Mouse (Mus musculus) kidney, adult 8-10 months (tissue): ENCODE measurements around the gene Tent4b.
A peak's percentile ranks its signal among the peaks of the same experiment; 100 is the strongest.

Experiments used
- DNase-seq, 2 experiments: peaks; one replicate each; pipeline ENCODE4 v3.0.0; 2022

The Tent4b gene

DNA sequence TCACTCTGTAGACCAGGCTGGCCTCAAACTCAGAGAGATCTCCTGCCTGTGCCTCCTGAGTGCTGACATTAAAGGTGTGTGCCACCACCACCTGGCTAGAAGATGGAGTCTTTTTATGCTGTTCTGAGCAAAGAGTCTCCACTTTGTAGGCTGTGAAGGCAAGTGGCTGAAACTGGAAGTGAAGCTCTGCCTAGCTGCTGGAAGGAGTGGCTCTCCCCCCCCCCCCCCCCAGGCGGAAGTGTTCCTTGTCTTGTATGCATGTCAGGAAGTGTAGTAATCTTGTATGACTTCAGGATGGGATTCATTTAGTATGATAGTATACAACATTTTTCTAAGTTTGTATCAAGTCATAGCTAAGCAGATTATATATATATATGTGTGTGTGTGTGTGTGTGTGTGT is 29.8 kb downstream of the Tent4b start:
- DNase-seq, result no peak

DNA sequence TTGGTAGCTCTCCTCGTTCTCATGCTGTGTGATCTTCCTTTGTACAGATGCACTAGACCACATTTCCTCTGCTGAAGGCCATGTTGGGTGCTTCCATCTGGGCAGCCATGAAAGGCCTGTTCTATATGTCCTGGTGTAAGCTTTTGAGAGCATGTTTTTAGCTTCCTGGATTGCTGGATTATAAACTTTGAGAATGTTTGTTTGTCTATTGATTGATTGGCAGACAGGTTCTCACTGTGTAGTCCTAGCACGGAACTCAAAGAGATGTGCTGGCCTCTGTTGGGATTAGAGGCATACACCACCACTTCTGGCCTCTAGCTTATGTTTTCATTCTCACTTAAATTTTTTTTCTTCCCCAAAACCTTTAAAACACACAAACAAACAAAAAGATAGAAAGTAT is 37.7 kb downstream of the Tent4b start:
- DNase-seq, result no peak

DNA sequence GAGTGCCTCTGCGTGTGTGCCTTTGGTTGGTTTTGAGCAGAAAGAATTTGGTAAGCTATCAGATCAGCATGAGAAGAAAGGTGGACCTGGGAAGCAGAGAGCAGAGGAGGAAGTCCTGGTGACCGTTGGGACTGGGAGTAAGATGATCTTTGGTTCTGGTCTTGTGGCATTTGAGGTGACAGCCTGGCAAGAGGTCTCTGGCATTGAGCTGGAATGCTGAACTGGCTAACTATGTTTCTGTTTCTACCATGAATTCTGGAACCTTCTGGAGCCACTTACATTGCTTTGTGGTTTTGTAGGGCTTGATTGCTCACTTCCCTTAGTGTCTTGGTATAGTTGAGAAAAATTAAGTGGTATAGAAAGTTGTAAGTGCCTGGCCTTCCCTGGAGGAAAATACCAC is 38.6 kb downstream of the Tent4b start:
- peak in 1 of 2 experiments; percentile 13 for DNase-seq

DNA sequence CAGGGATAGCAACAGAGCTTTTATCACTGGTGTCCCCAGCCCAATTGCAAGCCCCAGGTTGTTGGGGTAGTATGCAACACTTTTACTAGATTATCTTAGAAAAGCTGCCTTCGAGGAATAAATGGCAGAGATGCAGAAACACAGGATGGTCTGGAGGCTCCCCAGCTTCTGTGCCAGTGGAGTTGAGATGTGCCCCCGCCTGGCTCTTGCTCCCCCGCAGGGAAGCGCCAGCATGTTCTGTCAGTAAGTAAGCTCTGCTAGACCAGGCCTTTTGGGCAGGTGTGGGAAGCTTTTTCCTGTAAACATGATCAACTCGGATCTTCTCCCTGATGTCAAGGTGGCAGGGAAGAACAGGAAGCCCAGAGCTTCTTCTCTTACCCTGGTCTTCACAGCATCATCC is 40.3 kb downstream of the Tent4b start:
- no peak for DNase-seq

DNA sequence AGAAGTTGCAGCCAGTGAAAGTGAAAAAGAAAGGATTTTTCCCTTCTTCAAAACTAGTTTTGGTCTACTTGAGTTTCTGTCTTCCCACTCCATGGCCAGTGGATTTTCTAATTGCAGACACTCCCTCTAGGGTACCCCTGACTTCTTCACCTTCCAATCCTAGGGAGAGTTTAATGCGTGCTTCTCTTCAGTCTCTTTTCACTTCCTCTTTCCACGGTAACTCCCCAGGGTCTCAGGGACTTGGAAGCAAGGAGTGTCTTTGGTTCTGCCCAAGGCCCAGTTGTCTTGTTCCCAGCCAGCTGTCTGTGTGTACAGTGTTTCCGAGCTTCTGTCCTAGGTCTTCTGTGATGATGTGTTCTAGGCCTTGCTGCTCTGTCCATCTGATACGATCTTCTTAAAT is 42.9 kb downstream of the Tent4b start:
- DNase-seq, result no peak

DNA sequence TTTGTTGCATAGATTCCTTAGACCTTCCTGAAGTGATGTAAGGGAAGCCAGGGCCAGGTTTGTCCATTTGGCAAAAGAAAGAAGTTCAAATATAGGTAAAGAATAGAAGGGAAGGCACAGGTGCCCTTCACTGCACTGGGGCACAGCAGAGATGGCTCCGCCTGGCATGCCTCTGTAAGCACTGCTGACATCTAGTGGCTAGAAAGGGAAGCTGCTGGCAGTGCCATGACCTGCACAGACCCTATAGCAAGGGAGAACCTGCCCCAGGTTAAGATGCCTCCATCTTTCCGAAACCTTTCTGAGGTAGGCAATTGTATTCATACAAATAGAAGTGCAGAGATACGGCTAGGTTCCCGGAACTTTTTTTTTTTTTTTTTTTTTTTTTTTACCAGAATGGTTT is 45.3 kb downstream of the Tent4b start:
- DNase-seq, result peak; percentile 46 to 74

DNA sequence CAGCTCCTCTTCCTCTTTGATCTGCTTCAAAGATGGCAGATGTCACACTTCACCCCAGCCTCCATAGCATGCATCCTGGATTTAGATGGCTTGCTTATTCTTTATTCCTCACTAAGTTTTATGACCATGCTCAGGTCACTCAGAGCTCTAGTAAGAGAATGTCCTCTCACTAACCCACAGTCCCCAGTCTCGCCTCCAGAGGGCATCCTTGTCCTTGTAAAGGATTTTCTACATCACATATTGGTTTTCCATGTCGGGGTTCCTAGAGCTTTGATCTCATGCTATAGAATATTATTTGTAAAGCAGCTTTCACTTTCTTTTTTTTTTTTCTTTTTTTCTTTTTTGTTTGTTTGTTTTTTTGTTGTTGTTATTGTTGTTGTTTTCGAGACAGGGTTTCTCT is 53.8 kb downstream of the Tent4b start:
- peak in 1 of 2 experiments; percentile 58 for DNase-seq

DNA sequence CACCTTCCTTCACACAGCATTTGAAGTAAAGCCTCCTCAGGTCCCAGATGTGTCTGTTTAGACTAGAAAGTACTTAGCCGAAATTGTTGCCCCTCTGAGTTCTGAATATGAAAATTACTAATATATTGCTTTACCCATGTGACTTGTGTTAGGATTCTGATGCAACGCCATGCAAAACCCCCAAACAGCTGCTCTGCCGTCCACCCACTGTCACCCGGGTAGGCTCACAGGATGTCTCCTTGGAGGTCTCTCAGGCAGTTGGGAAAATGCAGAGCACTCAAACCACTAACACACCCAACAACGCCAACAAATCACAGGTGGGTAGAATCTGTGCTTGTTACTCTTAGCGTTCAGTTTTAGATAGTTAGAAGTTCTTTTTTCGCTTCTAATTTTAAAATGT is 55.9 kb downstream of the Tent4b start:
- DNase-seq, result no peak

DNA sequence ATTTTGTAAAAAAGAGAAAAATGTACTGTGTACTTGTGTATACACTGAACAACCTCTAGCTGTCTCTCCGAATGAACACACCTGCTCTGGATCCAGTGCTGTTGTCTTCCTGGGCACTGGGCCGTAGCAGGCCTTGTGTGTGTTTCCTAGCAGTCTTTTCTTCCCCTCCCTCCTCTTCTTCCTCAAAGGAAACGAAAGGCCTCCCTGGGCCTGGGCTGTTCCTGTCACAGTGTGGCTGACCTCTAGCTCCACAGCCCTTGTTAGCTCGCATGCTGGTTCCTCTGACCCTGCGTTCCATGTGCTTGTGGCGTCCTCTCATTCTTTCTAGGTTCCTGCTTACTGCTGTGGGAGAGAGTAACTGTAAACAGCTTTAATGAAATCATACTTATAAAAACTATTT is 59.0 kb downstream of the Tent4b start:
- DNase-seq, result no peak

DNA sequence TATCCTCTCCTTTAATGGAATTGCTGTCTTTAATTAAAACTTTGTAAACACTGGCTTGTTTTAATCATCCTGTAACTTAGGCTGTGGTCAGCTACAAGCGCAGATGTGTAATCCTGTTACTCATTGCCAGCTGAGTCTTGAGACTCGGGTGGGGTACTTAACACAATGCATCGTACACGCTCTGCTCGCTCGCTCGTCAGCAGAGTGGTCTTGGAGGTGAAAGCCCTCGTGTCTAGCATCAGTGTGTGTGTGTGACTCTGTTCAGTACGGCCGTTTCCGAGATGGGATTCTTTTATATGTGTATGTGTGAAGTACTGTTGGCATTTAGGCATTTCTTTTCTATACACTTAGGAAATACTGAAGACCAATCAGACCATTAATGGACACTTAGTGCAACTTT is 59.5 kb downstream of the Tent4b start:
- no peak for DNase-seq

DNA sequence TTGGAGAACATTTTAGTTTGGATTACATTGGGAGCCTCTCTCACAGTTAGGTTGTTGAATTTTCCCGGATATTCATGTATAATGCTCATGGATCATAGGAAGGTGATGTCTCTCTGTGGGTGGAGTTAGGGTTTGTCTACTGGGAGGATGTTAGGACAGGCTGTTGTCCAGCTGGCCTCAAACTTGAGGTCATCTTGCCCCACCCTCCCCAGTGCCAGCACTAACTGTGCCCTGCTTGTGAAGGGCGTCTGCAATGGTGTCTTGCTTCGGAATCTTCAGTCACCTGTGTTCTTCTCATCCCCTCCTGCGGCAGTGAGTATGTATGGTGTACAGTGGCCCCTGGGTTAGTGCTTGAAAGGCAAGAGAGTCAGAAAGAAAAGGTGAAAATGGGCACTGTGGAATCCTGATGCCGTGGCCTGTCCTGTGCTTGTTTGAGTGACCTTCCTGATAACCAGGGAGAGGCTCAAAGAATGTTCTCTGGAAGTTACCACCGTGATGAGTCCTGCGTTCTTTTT is 61.5 kb downstream of the Tent4b start:
- no peak for DNase-seq

DNA sequence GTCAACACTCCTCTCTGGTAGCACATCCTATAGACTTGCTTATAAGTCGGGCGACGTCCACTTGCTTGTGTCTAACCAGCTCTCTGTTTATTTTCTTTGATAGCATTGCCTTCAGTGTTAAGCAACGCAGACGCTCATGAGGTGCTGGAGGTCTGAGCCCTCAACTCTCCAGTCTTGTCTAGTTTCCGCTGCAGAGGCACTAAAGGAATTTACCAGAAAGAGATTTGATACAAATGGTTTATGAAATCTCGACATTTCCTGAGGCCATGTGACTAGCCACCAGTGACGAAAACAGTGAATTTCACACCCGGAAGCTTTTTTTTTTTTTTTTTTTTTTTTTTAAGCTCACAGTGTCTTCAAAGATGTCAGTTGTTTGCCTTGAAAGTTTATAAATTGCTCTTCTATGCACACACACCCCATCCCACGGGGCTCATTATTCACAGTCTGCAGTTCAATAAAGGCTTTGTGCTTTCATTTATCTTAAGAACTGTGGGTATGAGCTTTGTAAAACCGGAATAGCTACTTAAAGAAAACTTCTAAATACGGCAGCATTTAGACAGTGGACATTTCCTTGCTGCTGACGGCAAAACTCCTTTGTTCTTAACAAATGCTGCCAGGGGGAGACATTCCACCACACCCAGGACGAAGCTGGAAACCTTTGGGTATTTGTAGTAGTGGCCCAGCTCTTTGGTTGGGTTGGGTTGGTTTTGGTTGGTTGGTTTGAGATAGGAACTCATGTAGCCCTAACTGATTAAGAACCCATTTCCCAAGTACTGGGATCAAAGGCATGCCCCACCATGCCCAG is 64.0 kb downstream of the Tent4b start:
- DNase-seq, result peak in 1 of 2 experiments; percentile 11

DNA sequence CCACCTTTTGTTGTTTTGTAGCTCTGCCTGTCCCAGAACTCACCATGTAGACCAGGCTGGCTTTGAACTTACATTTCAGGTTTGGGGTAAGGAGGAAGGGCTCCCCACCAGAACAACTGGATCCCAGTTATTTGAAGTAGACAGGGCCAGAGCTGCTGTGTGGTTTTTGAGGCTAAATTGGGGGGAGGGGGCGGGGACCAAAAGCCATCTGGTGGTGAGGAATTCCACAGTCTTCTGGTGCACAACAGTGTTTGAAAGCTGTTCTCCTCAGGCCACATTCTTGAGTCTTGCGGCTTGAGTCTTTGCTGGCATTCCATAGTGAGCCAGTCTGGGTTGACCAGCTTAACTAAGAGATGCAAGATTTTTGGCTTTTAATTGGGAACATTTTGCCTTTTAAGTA is 66.5 kb downstream of the Tent4b start:
- DNase-seq, result no peak

DNA sequence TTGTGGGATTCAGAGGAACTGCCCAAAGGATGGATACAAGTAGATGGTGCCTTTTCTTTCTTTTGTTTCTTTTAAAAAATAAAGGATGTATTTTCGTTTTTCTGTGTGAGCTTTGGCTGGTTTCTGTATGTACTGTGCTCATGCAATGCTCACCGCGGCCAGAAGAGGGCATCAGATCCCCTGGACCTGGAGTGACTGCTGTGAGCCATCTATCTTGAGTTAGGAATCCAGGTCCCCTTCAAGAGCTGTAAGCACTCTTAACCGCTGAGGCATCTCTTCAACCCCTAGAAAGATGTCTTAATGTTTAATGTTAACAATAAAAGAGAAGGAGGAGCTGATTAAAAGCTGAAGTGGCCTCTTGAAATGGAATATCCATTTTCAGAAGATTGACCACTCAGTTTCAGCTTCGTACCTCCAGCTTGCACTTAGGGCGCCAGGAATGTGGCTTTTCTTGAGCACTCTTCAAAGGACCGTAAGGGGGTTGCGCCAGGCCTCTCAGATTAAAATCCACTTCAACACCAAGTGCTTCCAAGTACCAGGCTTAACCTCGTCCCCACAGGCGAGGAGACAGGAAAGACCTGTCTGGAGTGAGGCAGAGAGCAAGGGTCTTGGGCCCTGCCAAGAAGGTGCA is 67.3 kb downstream of the Tent4b start:
- DNase-seq, result peak; percentile 22 to 81

DNA sequence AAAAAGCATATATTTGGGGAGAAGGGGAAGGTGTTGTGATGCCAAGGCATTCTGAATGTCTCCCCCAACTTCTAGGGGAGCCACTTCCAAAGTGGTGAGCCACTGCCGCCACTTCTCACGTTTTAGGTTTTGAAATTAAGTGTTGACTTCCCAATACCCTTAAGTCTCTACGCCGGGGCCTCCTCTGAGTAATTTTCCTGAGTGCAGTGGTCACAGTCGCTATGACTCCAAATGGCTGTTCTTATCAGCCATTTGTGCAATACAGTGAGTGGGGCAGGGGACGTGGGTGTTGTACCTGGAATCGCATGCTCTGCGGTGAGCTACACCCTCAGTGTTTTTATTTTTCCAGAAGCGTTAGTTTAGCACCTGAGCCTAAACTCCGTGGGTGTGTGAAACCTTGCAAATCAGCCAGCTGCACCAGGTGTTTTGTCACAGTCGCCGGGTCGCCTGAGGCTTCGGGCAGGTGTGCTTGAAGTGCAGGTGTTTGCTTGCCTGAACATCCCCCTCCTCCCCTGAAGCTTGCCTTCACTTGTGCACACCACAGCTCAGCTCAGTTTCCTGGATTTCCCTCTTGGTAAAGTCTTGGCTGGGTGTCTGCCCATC is 67.9 kb downstream of the Tent4b start:
- no peak for DNase-seq

DNA sequence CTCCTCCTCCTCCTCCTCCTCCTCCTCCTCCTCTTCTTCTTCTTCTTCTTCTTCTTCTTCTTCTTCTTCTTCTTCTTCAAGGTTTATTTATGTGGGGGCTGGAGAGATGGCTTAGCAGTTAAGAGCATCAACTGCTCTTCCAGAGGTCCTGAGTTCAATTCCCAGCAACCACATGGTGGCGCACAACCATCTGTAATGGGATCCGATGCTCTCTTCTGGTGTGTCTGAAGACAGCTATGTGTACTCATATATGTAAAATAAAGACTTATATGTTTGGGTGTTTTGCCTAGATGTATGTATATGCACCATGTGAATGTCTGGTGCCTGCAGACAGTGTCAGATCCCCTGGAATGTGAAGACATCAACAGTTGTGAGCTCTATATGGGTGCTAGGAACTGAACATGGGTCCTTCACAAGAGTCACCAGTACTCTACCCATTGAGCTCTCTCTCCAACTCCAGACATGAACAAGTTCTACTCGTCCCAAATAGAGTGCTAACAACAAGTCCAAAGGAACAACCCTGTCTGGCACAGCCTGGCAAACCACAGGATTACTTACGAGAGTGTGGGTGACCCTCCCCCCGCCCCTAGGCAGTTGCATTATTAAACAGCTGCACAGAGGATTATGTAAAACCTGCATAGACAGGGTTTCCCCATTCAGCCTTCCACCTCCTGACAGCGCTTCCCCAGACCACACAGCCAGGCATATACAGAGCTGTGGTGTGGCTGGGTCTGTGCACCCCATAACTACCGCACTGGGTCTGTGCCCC is 70.3 kb downstream of the Tent4b start:
- DNase-seq, result no peak

DNA sequence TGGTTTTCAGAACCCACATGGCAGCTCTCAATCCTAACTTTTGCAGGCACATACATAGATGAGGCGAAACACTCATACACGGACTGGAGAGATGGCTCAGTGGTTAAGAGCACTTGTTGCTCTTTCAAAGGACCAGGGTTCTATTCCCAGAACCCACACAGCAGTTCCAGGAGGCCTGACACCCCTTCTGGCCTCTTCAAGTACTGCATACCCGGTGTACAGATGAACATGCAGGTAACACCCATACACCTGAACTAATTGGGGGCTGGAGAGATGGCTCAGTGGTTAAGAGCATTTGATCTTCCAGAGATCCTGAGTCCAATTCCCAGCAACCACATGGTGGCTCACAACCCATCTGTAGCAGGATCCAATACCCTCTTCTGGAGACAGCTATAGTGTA is 71.1 kb downstream of the Tent4b start:
- no peak for DNase-seq

DNA sequence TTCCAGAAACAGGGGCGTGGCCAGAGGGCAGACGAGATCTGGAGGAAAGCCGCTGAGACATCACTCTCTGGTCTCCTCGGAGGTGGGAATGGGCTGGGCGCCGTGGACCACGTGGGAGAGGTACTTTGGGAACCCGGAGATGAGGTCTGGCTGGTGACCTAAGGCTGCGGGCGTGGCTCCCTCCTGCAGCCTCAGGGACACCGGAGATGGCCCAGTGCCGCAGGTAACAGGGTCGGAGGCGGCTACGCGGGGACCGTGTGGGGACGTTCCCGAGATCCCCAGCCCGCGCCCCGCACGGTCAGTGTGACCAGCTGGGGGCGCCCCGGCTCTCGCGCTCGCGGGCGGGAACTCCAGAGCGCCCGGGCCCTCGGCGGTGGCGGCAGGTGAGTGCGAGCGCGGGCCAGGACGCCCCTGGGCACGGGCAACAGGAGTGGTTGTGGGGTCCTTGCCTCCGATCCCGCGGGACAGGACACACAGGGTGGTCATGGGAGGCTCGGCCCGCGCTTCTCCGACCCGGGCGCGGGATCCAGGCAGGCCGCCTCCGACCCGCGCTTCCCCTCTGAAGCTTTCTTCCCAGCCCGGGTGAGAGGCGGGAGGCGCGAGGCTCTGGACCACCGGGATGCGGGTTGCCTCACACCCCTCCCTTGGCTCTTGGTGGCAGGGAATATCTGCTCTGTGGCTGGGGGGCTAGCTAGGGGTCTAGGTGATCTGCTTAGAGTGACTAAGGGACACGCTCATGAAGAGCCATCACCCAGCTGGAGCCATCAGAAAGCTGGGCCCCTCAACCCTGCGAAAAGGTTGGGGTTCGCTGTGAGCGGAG is 73.4 kb downstream of the Tent4b start, which contains the start of gene Adcy7:
Adcy7 (plus strand) TSS at position 173 of the 820 bp plus-strand sequence.
- no peak for DNase-seq

DNA sequence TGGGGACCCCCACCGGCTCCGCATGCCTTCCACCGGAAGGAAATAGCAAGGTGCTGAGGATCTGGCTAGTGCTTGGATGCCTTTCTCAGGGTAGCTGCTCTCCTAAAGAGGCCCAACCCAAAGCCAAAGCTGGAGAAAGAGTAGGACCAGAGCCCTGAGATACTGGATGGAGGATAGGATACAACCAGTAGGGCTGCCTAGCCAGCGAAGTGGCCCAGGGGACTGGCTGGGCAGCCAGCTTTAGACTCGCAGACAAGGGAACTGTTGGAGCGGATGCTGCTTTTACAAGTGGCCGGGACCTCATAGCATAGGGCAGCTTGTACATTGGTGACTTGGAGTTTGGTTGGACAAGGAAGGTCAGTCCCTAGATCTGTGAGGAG is 74.0 kb downstream of the Tent4b start:
- no peak for DNase-seq

DNA sequence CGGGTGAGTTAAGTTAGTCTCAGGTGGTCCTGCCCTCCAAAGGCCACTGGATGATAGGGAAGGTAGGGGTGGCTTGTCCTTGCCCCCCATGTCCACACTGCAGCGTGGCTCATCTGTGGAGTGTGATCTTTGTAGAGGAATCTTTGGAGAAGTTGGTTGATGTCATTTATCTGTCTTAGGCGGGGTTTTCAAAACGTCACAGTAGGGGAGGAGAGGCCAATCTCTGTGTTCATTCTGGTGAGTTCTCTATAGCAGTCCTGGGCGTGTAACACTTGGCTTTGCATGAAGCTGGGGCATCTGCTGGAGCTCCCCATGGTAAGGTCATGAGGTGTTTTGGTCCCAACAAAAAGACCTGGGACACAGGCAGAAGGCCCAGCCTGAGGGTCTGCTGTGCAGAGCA is 75.1 kb downstream of the Tent4b start:
- no peak for DNase-seq

DNA sequence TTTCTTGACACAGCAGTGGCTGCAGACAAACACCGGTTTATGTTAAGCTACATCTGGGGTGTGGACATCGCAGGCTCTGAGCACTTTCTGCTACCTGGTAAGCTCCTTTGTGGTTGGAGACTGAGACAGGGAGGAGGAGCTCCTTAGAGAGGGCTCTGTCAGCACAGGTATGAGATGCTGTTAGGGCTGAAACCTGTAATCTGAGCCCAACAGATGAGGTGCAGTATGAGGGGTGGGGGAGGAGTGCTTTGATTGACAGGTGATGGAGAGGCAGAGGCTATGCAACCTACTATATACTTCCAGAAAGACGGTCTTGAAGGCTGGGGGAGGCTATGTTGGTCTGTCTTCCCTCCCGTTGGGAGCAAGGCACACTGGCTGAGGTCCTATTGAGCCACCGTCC is 80.2 kb downstream of the Tent4b start:
- DNase-seq, result no peak

DNA sequence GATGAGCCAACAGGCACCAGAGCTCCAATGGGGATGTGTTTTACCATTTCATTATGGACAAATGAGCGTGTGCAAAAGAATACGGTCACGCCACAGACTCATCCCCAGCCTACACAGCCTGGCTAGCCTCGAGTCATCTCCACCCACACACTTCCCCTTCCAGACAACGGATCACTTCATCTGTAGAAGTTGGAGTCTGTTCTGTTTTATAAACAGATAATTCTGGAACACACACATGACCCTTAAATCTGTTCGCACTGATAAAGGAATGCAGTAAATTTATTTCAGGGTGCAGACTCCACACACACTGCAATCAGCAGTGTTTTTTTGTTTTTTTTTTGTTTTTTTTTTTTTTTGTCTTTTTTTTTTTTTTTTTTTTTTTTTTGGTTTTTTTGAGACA is 80.7 kb downstream of the Tent4b start:
- DNase-seq, result no peak
